Mouse (Mus musculus) layer of hippocampus, adult 2 months (tissue): Measurements from ENCODE around the gene Pigs. TPM values are rescaled to one million over a fixed set of nuclear protein-coding genes. Genes with fewer than 3 reads are reported as not detected.
A peak's percentile ranks its signal among the peaks of the same experiment; 100 is the strongest.

Experiments used
- DNase-seq, 2 experiments: peaks; one replicate each; pipeline ENCODE4 v3.0.0; 2022; ENCODE audit warnings: low spot score in 2 of 2
- H3K27ac ChIP-seq: fragments of 200-600 bp; 2 replicates; pipeline ENCODE4 v1.8.1; 2022
- H3K4me3 ChIP-seq: fragments of 200-600 bp; 2 replicates; pipeline ENCODE4 v1.8.1; 2022; ENCODE audit warnings: mild to moderate bottlenecking
- CTCF ChIP-seq: fragments of 200-600 bp; conservative IDR thresholded peaks from 2 replicates; pipeline ENCODE4 v1.8.1; 2022; ENCODE audit warnings: antibody characterized with exemption, mild to moderate bottlenecking, moderate library complexity
- total RNA-seq, 2 experiments: library from RNA; stranded (reverse); gene quantifications; 2 replicates each; pipeline ENCODE4 v1.2.3; 2021

Pigs gene
- total RNA-seq, 2 experiments from 2014 or later, result 58.2 to 59.9 TPM

DNA sequence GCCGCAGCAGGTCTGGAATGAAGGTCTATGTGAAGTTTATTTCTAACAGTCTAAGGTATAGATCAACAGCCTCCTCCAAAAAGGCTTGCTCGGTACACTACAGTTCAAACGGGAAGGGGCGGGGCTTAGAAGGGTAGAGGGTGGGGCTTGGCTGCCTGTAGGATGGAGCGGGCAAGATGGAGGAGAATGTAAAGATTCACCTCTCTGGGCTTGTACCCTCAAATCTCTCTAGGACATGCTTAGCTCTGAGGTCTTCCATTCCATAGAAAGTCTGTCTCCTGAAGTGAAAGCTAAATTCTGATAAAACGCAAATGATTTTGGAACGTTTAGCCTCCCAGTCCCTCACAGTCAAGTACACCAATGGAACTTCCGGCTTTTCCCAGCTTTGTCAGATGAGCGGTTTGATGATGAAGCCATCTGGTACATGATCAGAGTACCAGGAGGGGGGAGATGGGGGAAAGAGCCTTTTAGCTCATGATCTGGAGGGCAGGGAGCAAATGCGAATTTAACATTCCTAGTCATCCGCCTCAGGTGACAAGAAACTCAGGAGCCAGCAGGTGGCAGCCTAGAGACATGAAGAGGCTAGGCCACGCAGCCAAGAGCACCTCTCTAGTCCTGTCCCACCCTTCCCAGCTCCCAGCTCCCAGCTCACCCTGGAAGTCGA lies 32.0 kb downstream of the Pigs start:
- Histone ChIP-seq H3K27ac (no peak overlapping the region), H3K4me3 (peak overlapping the region; percentile 49)
- peak; percentile 86 for TF ChIP-seq CTCF
- DNase-seq, result peak; percentile 59 to 69

DNA sequence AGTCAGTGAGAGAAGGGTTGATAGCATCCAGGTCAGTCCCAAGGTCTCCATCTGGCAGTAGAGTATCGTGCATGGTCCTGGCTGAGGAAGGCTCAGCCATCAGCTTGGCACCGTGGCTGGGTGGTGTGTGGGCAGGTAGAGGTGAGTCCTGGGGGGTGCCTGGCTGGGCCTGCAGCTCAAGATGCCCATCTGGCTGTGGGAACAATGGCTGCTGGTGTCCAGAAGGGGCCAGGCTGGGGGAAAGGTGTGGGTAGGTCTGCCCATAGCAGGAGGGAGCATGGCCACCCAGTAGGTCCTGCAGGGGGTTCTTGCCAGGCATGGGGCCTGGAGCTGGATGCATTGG lies 32.5 kb downstream of the Pigs start:
- Histone ChIP-seq H3K4me3 (no peak overlapping the region), H3K27ac (no peak overlapping the region)
- DNase-seq, result no peak
- TF ChIP-seq CTCF, result no peak

DNA sequence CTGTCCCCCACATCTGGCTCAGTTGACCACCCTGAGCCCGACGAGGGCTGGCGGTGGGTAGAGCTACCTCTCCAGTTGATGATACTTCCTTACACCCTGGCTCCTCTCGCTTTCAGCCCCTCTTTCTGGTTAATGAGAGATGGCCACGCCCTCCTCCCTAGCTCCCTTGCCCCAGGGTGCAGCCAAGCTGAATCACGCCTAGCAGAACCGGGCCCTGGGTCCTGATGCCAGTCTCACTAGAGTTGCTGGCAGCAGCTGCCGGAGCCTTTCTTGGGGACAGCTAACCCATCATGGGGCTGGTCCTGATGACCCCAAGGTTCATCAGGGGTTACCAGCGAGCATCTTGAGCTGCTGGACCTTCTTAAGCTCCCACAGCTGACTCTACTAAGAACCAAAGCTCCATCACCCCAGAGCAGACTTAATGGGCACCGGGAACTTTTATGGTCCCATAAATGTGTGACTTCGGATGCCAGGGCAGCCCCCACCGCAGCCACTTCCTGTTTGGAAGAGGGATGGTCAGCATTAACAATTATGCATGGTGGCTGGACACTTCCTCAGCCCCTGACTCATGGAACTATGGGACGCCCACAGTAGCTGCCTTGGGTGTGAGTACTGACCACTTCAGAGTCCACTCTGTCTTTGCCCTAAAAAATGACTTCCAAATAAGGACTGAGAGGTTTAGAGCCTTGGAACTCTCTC lies 35.2 kb downstream of the Pigs start:
- DNase-seq, result no peak
- no peak for TF ChIP-seq CTCF
- Histone ChIP-seq H3K27ac (no peak overlapping the region), H3K4me3 (no peak overlapping the region)

DNA sequence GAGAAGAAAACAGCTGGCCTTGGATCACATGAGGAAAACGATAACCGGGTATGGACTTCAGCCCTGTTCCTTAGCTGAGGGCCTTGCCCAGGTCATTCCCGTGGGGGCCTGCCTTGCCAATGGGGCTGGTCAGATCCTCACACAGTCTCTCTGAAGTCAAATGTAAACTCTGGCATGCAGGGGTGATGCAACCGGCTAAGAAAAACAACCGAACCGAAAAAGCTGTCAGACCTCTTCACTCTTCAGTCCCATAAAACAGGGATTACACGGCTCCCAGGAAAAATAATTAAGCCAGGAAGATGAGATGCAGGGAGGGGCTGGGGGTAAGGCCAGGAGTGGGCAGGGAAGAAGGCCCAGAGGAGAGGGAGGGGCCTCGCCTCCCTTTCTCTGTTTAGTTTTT lies 35.9 kb downstream of the Pigs start:
- no peak for DNase-seq
- H3K27ac ChIP-seq, result no peak overlapping the region
- no peak for TF ChIP-seq CTCF

DNA sequence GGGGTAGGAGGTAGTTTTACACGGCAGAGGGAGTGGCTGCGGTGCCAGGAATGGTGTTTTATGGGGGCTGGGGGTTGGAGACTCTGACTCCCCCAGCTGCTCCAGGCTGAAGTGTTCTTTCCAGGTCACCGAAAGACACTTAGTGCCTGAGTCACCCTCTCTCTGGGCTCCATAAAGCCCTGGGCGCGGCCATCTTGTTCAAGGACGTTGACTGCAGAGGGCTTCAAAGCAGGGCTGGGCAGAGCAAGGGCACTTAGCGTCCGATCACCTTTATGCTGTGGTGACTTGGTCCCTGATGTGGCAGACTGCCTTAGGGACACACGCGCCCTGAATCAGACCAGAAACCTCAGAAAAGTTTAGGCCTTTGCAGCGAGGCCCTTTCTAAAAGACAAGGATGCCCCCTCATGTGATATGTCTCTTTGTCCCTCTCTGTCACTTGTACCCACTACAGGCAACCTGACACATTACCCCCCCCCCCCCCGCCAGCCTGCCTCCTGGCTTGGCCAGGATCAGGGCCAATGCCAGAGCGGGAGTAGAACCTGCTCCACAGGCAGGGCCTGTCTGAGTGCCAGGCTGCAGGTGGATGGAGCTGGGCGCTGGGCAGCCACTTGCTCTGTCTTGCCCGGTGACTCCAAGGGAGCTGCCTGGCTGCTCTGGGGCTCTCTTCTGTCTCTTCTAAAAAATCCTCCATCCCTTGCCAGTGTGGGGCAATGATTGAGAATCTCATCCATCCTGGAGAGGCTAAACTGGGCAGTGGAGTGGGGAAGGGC lies 39.4 kb downstream of the Pigs start:
- TF ChIP-seq CTCF, result no peak
- DNase-seq, result no peak
- H3K27ac ChIP-seq, result no peak overlapping the region
- H3K4me3 ChIP-seq, result no peak overlapping the region

More for the DNA sequence above, 35.9 kb downstream of the Pigs start:
- no peak overlapping the region for H3K4me3 ChIP-seq

DNA sequence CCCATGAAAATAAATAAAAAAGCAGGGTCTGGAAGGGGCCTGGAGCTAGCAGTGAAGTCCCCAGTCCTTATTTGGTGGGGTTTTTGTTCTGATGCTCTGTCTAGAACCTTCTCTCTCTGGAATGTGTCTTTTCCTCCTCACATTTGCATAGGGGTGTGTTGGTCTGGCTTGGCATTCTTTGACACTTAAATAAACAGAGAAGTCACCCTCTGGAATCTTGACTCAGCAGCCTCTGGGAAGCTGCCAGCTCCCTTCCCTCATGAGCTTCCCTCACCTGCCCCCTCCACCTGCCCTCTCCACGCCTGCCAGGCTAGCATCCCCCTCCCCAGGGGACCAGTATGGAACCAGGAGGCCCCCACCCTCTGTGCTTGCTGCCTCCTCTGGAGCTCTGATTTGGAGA lies 42.2 kb downstream of the Pigs start:
- DNase-seq, result no peak
- no peak overlapping the region for H3K27ac ChIP-seq
- no peak overlapping the region for H3K4me3 ChIP-seq
- no peak for TF ChIP-seq CTCF

DNA sequence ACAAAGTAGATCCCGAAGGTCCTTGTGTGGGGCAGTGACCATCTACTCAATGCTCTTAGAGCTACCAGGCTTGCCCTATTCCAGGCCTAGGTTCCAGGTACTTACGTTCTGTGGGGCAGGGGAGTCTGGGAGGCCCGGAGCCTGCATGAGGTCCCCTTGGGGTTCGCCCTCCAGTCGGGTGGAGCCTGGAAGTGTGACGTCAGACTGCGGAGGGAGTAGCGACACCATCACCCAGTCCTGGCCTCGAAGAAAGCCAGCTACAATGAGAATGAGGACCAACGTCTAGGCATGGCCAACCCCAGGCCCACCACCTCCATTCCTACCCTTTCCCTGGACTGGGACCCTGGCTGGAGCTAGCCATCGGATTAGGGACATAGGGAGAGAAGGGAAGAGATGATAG lies 43.5 kb downstream of the Pigs start:
- DNase-seq, result no peak
- H3K27ac ChIP-seq, result no peak overlapping the region
- H3K4me3 ChIP-seq, result no peak overlapping the region
- no peak for TF ChIP-seq CTCF

DNA sequence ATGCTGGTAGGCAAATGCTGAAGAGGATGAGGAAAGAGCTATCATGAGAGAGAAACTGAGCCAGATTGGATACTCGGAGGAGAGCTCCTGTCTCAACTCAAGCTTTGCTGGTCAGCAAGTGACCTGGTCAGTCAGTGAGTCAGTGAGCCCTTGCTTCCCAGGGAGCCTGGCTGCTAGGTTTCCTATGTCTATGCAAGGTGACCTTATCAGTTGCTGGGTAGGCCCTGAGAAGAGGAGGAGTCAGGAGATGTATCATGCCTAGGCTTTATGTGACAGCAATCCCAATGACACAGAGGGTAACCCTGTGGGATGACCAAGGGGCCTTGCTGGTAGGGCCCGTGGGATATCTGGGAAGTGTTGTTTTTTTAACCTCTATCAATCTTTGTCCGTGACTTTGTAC lies 44.0 kb downstream of the Pigs start:
- Histone ChIP-seq H3K27ac (no peak overlapping the region), H3K4me3 (no peak overlapping the region)
- DNase-seq, result no peak
- TF ChIP-seq CTCF, result no peak

DNA sequence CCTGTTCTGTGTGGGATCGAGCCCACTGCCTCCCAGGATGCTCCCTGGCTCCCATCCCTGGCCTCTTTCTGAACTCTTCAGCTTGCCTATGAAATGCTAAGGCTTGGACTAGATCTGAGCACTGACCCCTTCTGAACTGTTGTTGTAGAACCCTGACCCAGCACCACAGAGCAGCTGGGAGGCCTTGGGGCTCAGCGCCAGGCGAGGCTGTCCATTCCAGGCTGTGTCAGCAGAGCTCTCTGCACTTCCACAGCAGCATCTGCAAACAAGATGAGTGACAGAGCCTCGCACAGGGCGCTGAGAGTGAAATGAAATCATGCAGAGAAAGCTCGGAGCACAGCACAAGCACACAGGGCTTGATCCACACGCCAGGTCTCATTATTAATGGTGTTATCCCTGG lies 44.4 kb downstream of the Pigs start:
- Histone ChIP-seq H3K4me3 (no peak overlapping the region), H3K27ac (no peak overlapping the region)
- no peak for DNase-seq
- no peak for TF ChIP-seq CTCF

DNA sequence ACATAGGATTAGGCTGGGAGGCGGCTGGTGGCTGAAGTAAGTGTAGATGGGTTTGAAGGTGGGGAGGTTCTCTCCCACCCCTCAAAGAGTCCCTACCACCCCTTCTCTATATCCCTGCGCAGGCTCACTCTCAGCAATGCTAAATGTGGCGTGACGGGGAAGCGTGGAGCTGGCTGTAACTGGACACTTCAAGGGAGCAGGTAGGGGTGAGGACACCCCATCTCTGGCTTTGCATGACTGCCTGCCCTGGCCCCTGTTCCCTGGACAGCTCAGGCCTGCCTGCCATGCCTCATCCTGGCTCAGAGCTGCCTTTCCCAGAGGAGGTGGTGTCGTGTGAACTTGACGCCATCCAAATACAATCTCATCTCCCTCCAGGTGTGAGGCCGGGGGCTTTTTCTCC lies 45.9 kb downstream of the Pigs start:
- no peak for TF ChIP-seq CTCF
- DNase-seq, result no peak
- no peak overlapping the region for H3K4me3 ChIP-seq
- no peak overlapping the region for H3K27ac ChIP-seq

DNA sequence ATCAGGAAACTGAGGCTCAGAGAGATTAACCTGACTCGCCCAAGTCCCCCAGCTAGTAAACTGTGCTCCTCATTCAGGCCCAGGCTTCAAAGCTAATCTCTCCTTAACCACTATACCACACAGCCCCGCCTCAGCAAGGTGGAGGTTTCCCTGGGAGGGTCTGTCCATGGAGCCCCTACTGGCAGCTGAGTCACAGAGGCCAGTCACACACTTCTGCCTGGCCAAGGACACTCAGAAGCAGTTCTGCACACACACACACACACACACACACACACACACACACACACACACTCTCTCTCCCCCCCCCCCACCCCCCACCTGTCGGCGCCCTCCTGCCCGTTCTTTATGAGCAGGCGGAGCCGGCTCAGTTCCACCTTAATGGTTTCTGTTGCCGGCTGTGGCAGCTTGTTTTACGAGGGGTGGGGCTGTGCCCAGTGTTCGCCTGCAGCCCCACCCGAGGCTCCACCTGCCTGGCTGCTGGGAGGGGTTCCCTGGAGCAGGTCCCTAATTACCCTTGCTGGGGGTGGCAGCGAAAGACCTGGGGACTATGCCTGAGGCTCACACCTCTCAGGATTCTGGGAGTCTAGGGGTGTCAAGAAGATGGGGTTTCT lies 49.4 kb downstream of the Pigs start:
- H3K27ac ChIP-seq, result no peak overlapping the region
- DNase-seq, result no peak
- no peak for TF ChIP-seq CTCF
- no peak overlapping the region for H3K4me3 ChIP-seq

DNA sequence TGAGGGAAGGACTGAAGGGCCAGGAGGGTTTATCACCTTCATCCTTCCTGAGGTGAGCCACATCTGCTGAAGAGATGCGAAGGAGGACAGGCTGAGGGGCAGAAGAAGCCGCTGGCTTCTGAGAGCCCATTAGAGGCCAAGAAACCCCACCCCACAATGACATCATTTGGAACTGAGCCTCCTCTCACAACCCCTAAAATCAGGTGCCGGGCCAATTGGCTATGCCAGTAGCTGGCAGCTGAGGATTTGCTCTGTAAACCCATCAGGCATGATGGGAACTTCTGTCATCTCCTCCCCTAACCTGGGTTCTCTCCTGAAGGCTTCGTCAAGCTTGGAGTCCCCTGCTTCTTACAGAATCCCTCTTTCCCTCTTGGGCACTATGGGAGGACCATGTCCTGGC lies 52.1 kb downstream of the Pigs start:
- DNase-seq, result no peak
- no peak overlapping the region for H3K4me3 ChIP-seq
- no peak overlapping the region for H3K27ac ChIP-seq
- no peak for TF ChIP-seq CTCF

DNA sequence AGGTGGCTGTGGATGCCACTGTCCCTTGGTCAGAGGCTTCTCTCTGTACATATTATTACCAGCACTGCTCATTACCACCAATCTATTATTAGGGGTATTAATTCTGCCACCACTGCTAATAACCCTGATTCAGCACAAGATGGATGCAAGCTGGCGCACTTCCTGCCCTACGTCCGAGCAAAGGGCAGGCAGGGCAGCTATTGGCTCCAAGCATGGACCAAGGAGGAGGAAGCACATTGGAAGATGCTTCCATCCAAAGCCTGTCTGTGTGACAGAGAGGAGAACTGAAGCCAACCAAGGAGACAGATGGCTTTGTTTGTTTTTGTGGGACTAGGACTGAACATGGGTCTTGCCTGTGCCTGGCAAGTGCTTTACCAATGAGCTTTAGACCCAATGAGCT lies 52.8 kb downstream of the Pigs start:
- Histone ChIP-seq H3K27ac (no peak overlapping the region), H3K4me3 (no peak overlapping the region)
- TF ChIP-seq CTCF, result no peak
- DNase-seq, result no peak
